Mouse (Mus musculus): Measurements from ENCODE around the gene Odf3. TPM values are rescaled to one million over a fixed set of nuclear protein-coding genes. Genes with fewer than 3 reads are reported as not detected.
A peak's percentile ranks its signal among the peaks of the same experiment; 100 is the strongest.

Gene Odf3
- polyA plus RNA-seq, 1 experiment from 2014 or later: not detected

DNA sequence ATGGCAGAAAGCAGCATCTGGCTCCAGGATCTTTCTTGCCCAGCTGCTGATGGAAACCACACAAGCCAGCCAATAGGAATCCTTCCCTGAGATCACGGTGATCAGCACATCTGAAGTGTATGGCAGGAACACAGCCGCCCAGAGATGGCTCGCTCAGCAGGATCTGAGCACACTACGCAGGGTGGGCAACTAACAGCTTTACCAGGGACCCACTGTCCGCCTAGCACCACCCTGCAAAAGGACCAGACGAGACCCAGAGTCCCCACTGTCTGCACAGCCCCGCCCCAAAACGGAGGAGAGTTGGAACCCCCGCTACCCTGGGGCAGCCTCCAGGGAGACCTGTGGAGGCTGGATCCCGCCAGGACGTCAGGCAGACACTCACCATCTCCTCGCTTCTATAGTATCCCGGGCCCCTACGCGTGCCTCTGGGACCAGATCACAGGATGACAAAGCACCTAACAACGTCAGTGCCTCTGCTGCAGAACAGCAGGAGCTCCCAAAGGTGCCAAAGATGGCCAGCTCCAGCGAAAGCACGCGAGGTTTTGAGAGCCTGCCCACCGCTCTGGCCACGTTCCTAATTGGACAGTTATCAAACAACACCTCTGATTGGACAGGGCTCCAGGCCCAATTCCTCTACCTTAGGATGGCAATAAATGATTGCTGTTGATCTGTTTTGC lies 25.8 kb upstream of the Odf3 start, which contains the start of gene Zfp941:
Zfp941 (minus strand) TSS at position 526 of the 677 bp plus-strand sequence.
- H3K4me3 ChIP-seq (ENCODE audit: low read depth, low read length): peak within 1 kb of the TSS; percentile 43
- no peaks in the 10 kb centered on the region for H3K4me1 ChIP-seq (replicated peaks; ENCODE audit: control insufficient read depth, insufficient read depth, low read length)
- no peaks in the 10 kb centered on the region for H3K9me3 ChIP-seq (ENCODE audit: control insufficient read depth, low read length)
- peak within 1 kb of the TSS; percentile 57 for H3K4me2 ChIP-seq (replicated peaks; ENCODE audit: low read depth, low read length)
- H3K9ac ChIP-seq (ENCODE audit: low read depth, low read length): peak within 1 kb of the TSS; percentile 46
- WGBS: 1% methylated on average over 21 of the region's 21 CpGs
- peak; percentile 67 for DNase-seq (ENCODE audit: low spot score)
- H3K27me3 ChIP-seq (ENCODE audit: control insufficient read depth, insufficient read depth, low read length): no peaks in the 10 kb centered on the region
- ATAC-seq (ENCODE audit: low FRiP score): peak; percentile 88
- no peaks in the 10 kb centered on the region for H3K36me3 ChIP-seq (ENCODE audit: control insufficient read depth, insufficient read depth, low read length)
- H3K27ac ChIP-seq (ENCODE audit: low read depth, low read length): no peak within 1 kb of the TSS

- H3K36me3 ChIP-seq (ENCODE audit: control insufficient read depth, insufficient read depth, low read length): no peaks in the 10 kb centered on the region
Observed at GRCm38 (mm10) chr7:140822731-140823130, 24.9 kb upstream of the Odf3 start.

DNA sequence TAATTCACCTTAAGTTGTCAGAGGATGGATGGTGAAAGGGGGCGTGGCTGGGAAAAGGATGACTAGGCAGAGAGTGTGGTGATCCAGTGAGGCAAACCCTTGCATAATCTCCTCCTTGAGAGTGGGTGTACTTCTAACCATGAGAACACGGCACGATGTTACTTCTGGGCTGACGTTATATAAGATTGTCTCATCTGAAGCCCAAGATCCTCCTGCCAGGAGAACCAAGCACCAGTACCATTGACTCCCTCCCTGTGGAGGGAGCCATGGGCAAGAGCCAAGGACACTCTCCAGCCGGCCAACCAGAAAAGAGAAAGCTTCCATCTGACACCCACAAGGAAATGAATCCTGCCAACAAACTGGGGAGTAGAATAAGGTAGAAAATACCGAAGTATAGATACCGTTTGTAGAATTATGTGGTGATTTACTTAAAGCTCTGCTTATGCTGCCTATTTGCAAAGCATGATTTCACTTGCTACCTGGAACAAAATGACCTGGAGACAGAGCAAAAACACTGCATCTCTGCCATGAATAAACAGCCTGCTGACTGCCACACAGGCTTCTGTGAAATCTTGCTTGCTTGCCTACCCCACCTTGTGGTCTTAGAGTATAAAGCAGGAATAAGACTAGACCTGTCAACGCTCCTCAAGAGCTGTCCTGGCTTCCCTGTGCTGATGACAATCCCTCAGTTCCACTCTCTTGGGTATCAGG lies 19.3 kb upstream of the Odf3 start:
- H3K9me3 ChIP-seq (ENCODE audit: control insufficient read depth, low read length): no peaks in the 10 kb centered on the region
- peak; percentile 37 for DNase-seq (ENCODE audit: low spot score)
- H3K9ac ChIP-seq (ENCODE audit: low read depth, low read length): no peak overlapping the region
- no peaks in the 10 kb centered on the region for H3K4me1 ChIP-seq (replicated peaks; ENCODE audit: control insufficient read depth, insufficient read depth, low read length)
- ATAC-seq (ENCODE audit: low FRiP score): no peak
- H3K4me3 ChIP-seq (ENCODE audit: low read depth, low read length): no peak overlapping the region
- no peak overlapping the region for H3K27ac ChIP-seq (ENCODE audit: low read depth, low read length)
- H3K27me3 ChIP-seq (ENCODE audit: control insufficient read depth, insufficient read depth, low read length): no peaks in the 10 kb centered on the region
- no peak overlapping the region for H3K4me2 ChIP-seq (replicated peaks; ENCODE audit: low read depth, low read length)
- H3K36me3 ChIP-seq (ENCODE audit: control insufficient read depth, insufficient read depth, low read length): no peaks in the 10 kb centered on the region
- WGBS: 37% methylated on average over 8 of the region's 8 CpGs

More at GRCm38 (mm10) chr7:140822731-140823130, 24.9 kb upstream of the Odf3 start:
- H3K27ac ChIP-seq (ENCODE audit: low read depth, low read length): no peak overlapping the region
- no peak overlapping the region for H3K9ac ChIP-seq (ENCODE audit: low read depth, low read length)
- H3K4me1 ChIP-seq (replicated peaks; ENCODE audit: control insufficient read depth, insufficient read depth, low read length): no peaks in the 10 kb centered on the region
- no peaks in the 10 kb centered on the region for H3K9me3 ChIP-seq (ENCODE audit: control insufficient read depth, low read length)
- DNase-seq (ENCODE audit: low spot score) (no peak), ATAC-seq (ENCODE audit: low FRiP score) (no peak)
- H3K4me2 ChIP-seq (replicated peaks; ENCODE audit: low read depth, low read length): no peak overlapping the region
- H3K27me3 ChIP-seq (ENCODE audit: control insufficient read depth, insufficient read depth, low read length): no peaks in the 10 kb centered on the region
- no peak overlapping the region for H3K4me3 ChIP-seq (ENCODE audit: low read depth, low read length)
- 89% methylated on average over 4 of the region's 4 CpGs for WGBS

DNA sequence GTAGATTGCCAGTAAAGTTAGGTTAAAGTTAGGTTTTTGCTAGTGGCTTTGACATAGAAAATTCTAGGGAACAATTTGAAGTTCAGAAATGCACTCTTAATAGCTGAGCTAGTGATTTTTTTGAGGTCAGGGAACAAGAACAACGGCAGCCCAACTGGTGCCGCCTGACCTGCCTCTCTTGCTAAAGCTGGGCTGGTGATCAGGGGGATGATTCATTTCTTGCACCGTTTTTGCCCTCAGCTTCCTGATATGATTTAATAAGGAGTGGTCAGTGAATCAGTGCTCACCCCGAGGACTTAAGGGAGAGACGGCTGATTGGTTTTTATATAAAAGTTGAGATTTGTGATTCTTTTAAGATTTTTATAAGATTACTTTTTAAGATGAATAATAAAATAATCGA lies 16.2 kb upstream of the Odf3 start:
- no peaks in the 10 kb centered on the region for H3K27me3 ChIP-seq (ENCODE audit: control insufficient read depth, insufficient read depth, low read length)
- H3K9me3 ChIP-seq (ENCODE audit: control insufficient read depth, low read length): no peaks in the 10 kb centered on the region
- no peak overlapping the region for H3K4me2 ChIP-seq (replicated peaks; ENCODE audit: low read depth, low read length)
- ATAC-seq (ENCODE audit: low FRiP score) (no peak), DNase-seq (ENCODE audit: low spot score) (no peak)
- 71% methylated on average over 6 of the region's 6 CpGs for WGBS
- no peaks in the 10 kb centered on the region for H3K4me1 ChIP-seq (replicated peaks; ENCODE audit: control insufficient read depth, insufficient read depth, low read length)
- H3K9ac ChIP-seq (ENCODE audit: low read depth, low read length): no peak overlapping the region
- H3K27ac ChIP-seq (ENCODE audit: low read depth, low read length): no peak overlapping the region
- no peak overlapping the region for H3K4me3 ChIP-seq (ENCODE audit: low read depth, low read length)
- H3K36me3 ChIP-seq (ENCODE audit: control insufficient read depth, insufficient read depth, low read length): no peaks in the 10 kb centered on the region

- ATAC-seq (ENCODE audit: low FRiP score): no peak
- WGBS: 77% methylated on average over 4 of the region's 4 CpGs
- no peaks in the 10 kb centered on the region for H3K9me3 ChIP-seq (ENCODE audit: control insufficient read depth, low read length)
Observed at GRCm38 (mm10) chr7:140833341-140833740, 14.3 kb upstream of the Odf3 start.

DNA sequence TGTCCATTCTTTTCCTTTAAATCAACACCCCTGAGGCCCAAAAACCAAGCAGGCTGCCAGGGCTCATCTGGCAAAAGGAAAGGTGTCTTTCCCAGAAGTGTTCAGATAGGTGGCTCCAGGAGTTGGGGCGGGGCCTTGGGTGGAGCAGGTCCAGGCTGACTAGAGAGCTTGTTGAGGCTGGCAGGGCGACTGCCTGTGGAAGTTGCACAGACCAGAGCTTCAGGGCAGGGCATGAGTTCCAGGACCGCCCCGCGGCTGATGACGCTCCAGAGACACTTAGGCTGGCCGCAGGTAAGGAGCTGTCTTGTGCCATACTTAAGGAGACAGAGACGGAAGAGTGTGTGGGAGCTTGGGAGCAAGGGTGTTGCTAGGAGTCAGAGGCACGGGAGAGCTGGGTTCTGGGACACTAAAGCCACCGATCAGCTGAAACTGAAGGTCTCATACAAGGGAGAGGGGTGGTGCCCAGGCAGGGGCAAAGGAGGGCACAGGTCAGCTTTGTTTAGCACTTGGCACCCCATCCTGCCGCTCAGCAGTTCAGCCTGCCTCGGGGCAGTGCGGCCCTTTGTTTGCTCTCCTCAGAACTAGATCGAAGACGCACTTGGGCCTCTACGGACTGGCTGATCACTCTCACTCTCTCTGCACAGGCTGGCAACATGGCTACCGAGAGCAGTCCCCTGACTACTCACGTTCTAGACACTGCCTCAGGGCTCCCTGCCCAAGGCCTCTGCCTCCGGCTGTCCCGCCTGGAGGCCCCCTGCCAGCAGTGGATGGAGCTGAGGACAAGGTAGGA lies 12.4 kb upstream of the Odf3 start, which contains the start of gene Urah:
Urah (plus strand) TSS at position 51 of the 790 bp plus-strand sequence.
- H3K9ac ChIP-seq (ENCODE audit: low read depth, low read length): no peak within 1 kb of the TSS
- H3K9me3 ChIP-seq (ENCODE audit: control insufficient read depth, low read length): no peaks in the 10 kb centered on the region
- H3K4me2 ChIP-seq (replicated peaks; ENCODE audit: low read depth, low read length): no peak within 1 kb of the TSS
- no peak within 1 kb of the TSS for H3K4me3 ChIP-seq (ENCODE audit: low read depth, low read length)
- no peak for ATAC-seq (ENCODE audit: low FRiP score)
- no peak within 1 kb of the TSS for H3K27ac ChIP-seq (ENCODE audit: low read depth, low read length)
- no peaks in the 10 kb centered on the region for H3K36me3 ChIP-seq (ENCODE audit: control insufficient read depth, insufficient read depth, low read length)
- DNase-seq (ENCODE audit: low spot score): no peak
- WGBS: 42% methylated on average over 20 of the region's 20 CpGs
- H3K27me3 ChIP-seq (ENCODE audit: control insufficient read depth, insufficient read depth, low read length): no peaks in the 10 kb centered on the region
- no peaks in the 10 kb centered on the region for H3K4me1 ChIP-seq (replicated peaks; ENCODE audit: control insufficient read depth, insufficient read depth, low read length)

More at GRCm38 (mm10) chr7:140833341-140833740, 14.3 kb upstream of the Odf3 start:
- Histone ChIP-seq H3K4me2 (replicated peaks; ENCODE audit: low read depth, low read length) (no peak overlapping the region), H3K4me1 (replicated peaks; ENCODE audit: control insufficient read depth, insufficient read depth, low read length) (no peaks in the 10 kb centered on the region), H3K9ac (ENCODE audit: low read depth, low read length) (no peak overlapping the region), H3K4me3 (ENCODE audit: low read depth, low read length) (no peak overlapping the region), H3K27ac (ENCODE audit: low read depth, low read length) (no peak overlapping the region), H3K36me3 (ENCODE audit: control insufficient read depth, insufficient read depth, low read length) (no peaks in the 10 kb centered on the region), H3K27me3 (ENCODE audit: control insufficient read depth, insufficient read depth, low read length) (no peaks in the 10 kb centered on the region)
- no peak for DNase-seq (ENCODE audit: low spot score)

DNA sequence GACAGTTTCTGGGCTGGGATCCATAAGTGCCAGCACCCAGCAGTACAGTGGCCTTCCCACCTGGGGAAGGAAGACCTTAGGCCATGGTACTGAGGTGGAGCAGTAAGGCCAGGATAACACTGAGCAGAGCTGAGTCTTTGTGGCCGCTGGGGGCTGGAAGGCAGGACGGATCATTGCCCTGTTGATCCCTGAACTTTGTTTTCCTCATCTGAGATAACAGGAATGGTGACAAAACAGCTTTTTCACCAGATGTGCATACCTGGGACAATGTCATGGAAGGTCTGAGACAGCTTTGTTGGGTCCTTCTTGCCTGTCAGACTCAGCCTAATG lies 11.9 kb upstream of the Odf3 start:
- 88% methylated on average over 2 of the region's 2 CpGs for WGBS
- DNase-seq (ENCODE audit: low spot score) (no peak), ATAC-seq (ENCODE audit: low FRiP score) (no peak)
- Histone ChIP-seq H3K27ac (ENCODE audit: low read depth, low read length) (no peak overlapping the region), H3K27me3 (ENCODE audit: control insufficient read depth, insufficient read depth, low read length) (no peaks in the 10 kb centered on the region), H3K4me3 (ENCODE audit: low read depth, low read length) (no peak overlapping the region), H3K36me3 (ENCODE audit: control insufficient read depth, insufficient read depth, low read length) (no peaks in the 10 kb centered on the region), H3K4me1 (replicated peaks; ENCODE audit: control insufficient read depth, insufficient read depth, low read length) (no peaks in the 10 kb centered on the region), H3K9me3 (ENCODE audit: control insufficient read depth, low read length) (no peaks in the 10 kb centered on the region), H3K4me2 (replicated peaks; ENCODE audit: low read depth, low read length) (no peak overlapping the region), H3K9ac (ENCODE audit: low read depth, low read length) (no peak overlapping the region)

DNA sequence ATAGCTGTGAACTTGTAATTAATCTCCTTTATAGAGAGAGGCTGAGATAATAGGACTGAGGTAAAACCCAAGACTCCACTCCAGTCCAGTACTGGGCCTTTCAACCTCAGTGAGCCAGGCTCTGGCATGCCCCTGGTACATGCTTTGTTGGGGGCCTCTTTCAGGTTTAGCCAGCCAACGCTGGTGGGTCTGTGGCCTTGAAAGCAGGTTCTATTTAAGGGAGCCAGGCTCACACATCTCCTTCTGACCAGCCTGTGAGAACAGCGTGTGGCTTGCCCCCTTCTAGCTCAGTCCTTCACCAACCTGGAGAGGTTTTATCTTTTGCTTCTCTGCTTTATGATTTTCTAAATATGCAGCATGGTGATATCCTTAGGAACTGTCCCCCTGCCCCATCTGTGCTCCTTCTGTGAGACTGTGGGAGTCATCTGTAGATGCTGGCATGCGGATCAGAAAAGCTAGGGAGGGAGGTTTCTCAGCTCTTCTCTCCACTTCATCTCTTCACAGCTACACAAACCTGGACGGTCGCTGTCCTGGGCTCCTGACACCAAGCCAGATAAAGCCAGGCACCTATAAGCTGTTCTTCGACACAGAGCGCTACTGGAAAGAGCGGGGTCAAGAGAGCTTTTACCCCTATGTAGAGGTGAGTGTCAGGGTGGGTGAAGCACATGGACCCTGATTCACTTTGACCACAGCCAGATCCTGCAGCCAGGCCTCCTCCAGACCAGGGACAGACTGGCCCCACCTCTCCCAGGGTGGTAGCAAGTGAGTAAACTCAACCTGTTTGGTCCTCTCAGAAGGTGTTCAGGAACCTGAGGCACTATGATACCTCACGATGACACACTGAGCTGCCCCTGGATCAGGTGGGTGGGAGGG lies 11.1 kb upstream of the Odf3 start:
- WGBS: 85% methylated on average over 9 of the region's 9 CpGs
- Histone ChIP-seq H3K9me3 (ENCODE audit: control insufficient read depth, low read length) (no peaks in the 10 kb centered on the region), H3K36me3 (ENCODE audit: control insufficient read depth, insufficient read depth, low read length) (no peaks in the 10 kb centered on the region), H3K9ac (ENCODE audit: low read depth, low read length) (no peak overlapping the region), H3K4me3 (ENCODE audit: low read depth, low read length) (no peak overlapping the region), H3K4me2 (replicated peaks; ENCODE audit: low read depth, low read length) (no peak overlapping the region), H3K27ac (ENCODE audit: low read depth, low read length) (no peak overlapping the region), H3K4me1 (replicated peaks; ENCODE audit: control insufficient read depth, insufficient read depth, low read length) (no peaks in the 10 kb centered on the region), H3K27me3 (ENCODE audit: control insufficient read depth, insufficient read depth, low read length) (no peaks in the 10 kb centered on the region)
- ATAC-seq (ENCODE audit: low FRiP score): no peak
- DNase-seq (ENCODE audit: low spot score): no peak
